Mouse (Mus musculus) midbrain, embryonic 13.5 days (tissue): ENCODE results near the gene Terb1. TPM values are rescaled to one million over a fixed set of nuclear protein-coding genes. Genes with fewer than 3 reads are reported as not detected.

Source experiments
- ATAC-seq: fragments of 200-750 bp; cut with Nextera tagmentation; 2 replicates; pipeline ENCODE4 v1.8.0; 2017; ENCODE audit warnings: mild to moderate bottlenecking, moderate TSS enrichment, moderate library complexity
- H3K27ac ChIP-seq: fragments of 300-500 bp; sonication (generic); 2 replicates; pipeline ENCODE4 v1.5.1; 2015; ENCODE audit warnings: inconsistent platforms, mild to moderate bottlenecking, moderate library complexity
- H3K27me3 ChIP-seq: fragments of 300-500 bp; sonication (generic); 2 replicates; pipeline ENCODE4 v1.6.1; 2015; ENCODE audit warnings: mild to moderate bottlenecking, inconsistent platforms
- H3K36me3 ChIP-seq: fragments of 300-500 bp; sonication (generic); 2 replicates; pipeline ENCODE4 v1.6.1; 2015; ENCODE audit warnings: mild to moderate bottlenecking, inconsistent platforms
- H3K4me1 ChIP-seq: fragments of 300-500 bp; sonication (generic); replicated peaks from 2 replicates; pipeline ENCODE4 v1.6.1; 2015; ENCODE audit warnings: inconsistent platforms
- H3K4me2 ChIP-seq: fragments of 300-500 bp; sonication (generic); replicated peaks from 2 replicates; pipeline ENCODE4 v1.6.1; 2015; ENCODE audit warnings: moderate library complexity, mild to moderate bottlenecking, inconsistent platforms
- H3K4me3 ChIP-seq: fragments of 300-500 bp; sonication (generic); replicated peaks from 2 replicates; pipeline ENCODE4 v1.5.1; 2015; ENCODE audit warnings: mild to moderate bottlenecking, inconsistent platforms
- H3K9ac ChIP-seq: fragments of 300-500 bp; sonication (generic); replicated peaks from 2 replicates; pipeline ENCODE4 v1.6.1; 2015; ENCODE audit warnings: mild to moderate bottlenecking, inconsistent platforms
- H3K9me3 ChIP-seq: fragments of 300-500 bp; sonication (generic); 2 replicates; pipeline ENCODE4 v1.6.1; 2016; ENCODE audit warnings: mild to moderate bottlenecking, inconsistent platforms
- WGBS: fragments of 180-500 bp; shearing (Covaris S2); methylation state at CpG from one replicate; pipeline ENCODE4 v1.1.7; 2015; 5-methylcytosine and 5-hydroxymethylcytosine counted together
- polyA plus RNA-seq: library from polyadenylated mRNA; unstranded; fragments of >200 nt; fragmentation: Nextera tagmentation; extraction: Ambion mirVana; gene quantifications from 2 replicates; pipeline ENCODE4 v1.2.1, GENCODE M21; 2015

Gene Terb1
- polyA plus RNA-seq, 1 experiment from 2014 or later: 0.27 TPM

- no peak overlapping the region for H3K27ac ChIP-seq
- no peak overlapping the region for H3K4me3 ChIP-seq
- H3K9me3 ChIP-seq: no peaks in the 10 kb centered on the region
- H3K4me1 ChIP-seq: peaks cover 7% of the 10 kb centered on the region; the same call in 1 of the 2 replicates
- H3K36me3 ChIP-seq: no peaks in the 10 kb centered on the region
- 90% methylated on average over 7 of the region's 7 CpGs for WGBS
- no peak overlapping the region for H3K4me2 ChIP-seq
- ATAC-seq: no peak
- no peak overlapping the region for H3K9ac ChIP-seq
- no peaks in the 10 kb centered on the region for H3K27me3 ChIP-seq
These were observed 101.2 kb downstream of the Terb1 start for GRCm38 (mm10) chr8:104408328-104409110.

- Histone ChIP-seq H3K9ac (no peak overlapping the region), H3K27me3 (no peaks in the 10 kb centered on the region), H3K4me1 (peaks cover 7% of the 10 kb centered on the region; the same call in 1 of the 2 replicates), H3K9me3 (no peaks in the 10 kb centered on the region), H3K36me3 (no peaks in the 10 kb centered on the region), H3K4me3 (no peak overlapping the region), H3K27ac (no peak overlapping the region), H3K4me2 (no peak overlapping the region)
- no peak for ATAC-seq
- 86% methylated on average over 6 of the region's 6 CpGs for WGBS
These were observed 103.2 kb downstream of the Terb1 start for GRCm38 (mm10) chr8:104406340-104407128.

GRCm38 (mm10) chr8:104405430-104406187 is 104.1 kb downstream of the Terb1 start:
- no peak for ATAC-seq
- H3K9ac ChIP-seq: no peak overlapping the region
- peaks cover 1% of the 10 kb centered on the region; the same call in 1 of the 2 replicates for H3K4me1 ChIP-seq
- 79% methylated on average over 15 of the region's 15 CpGs for WGBS
- no peak overlapping the region for H3K27ac ChIP-seq
- no peaks in the 10 kb centered on the region for H3K36me3 ChIP-seq
- no peaks in the 10 kb centered on the region for H3K27me3 ChIP-seq
- no peak overlapping the region for H3K4me2 ChIP-seq
- H3K4me3 ChIP-seq: no peak overlapping the region
- no peaks in the 10 kb centered on the region for H3K9me3 ChIP-seq

GRCm38 (mm10) chr8:104403596-104403995 is 106.1 kb downstream of the Terb1 start:
- no peak overlapping the region for H3K4me3 ChIP-seq
- 72% methylated on average over 3 of the region's 3 CpGs for WGBS
- no peak for ATAC-seq
- no peak overlapping the region for H3K27ac ChIP-seq
- H3K9me3 ChIP-seq: no peaks in the 10 kb centered on the region
- no peaks in the 10 kb centered on the region for H3K27me3 ChIP-seq
- H3K4me2 ChIP-seq: no peak overlapping the region
- H3K4me1 ChIP-seq: no peaks in the 10 kb centered on the region
- H3K9ac ChIP-seq: no peak overlapping the region
- no peaks in the 10 kb centered on the region for H3K36me3 ChIP-seq

Other genes starting within 250 kb of the Terb1 start
- not detected in 2 replicates for gene Cmtm2a, start 216.7 kb downstream of the Terb1 start, polyA plus RNA-seq
- not detected in 2 replicates for gene Gm45711, start 199.8 kb downstream of the Terb1 start, polyA plus RNA-seq
- not detected in 2 replicates for gene Cmtm1, start 199.8 kb downstream of the Terb1 start, polyA plus RNA-seq
- gene Gm11020, start 188.3 kb downstream of the Terb1 start, polyA plus RNA-seq: not detected in 2 replicates
- gene Cmtm2b, start 187.7 kb downstream of the Terb1 start, polyA plus RNA-seq: not detected in 2 replicates
- 31.4 and 34.9 TPM in 2 replicates for gene Cmtm3, start 170.5 kb downstream of the Terb1 start, polyA plus RNA-seq
- gene Cmtm4, start 114.1 kb downstream of the Terb1 start, polyA plus RNA-seq: 1.8 TPM in 2 replicates
- 120 and 124 TPM in 2 replicates for gene Dync1li2, start 66.9 kb downstream of the Terb1 start, polyA plus RNA-seq
- gene Nae1, start 24.7 kb upstream of the Terb1 start, polyA plus RNA-seq: 107 and 117 TPM in 2 replicates
- gene Car7, start 24.8 kb upstream of the Terb1 start, polyA plus RNA-seq: 1.7 and 2.2 TPM in 2 replicates
- 17.4 and 19.8 TPM in 2 replicates for gene Pdp2, start 81.5 kb upstream of the Terb1 start, polyA plus RNA-seq
- not detected in 2 replicates for gene Cdh16, start 114.5 kb upstream of the Terb1 start, polyA plus RNA-seq
- gene Rrad, start 121.4 kb upstream of the Terb1 start, polyA plus RNA-seq: 2.8 and 3.3 TPM in 2 replicates
- gene Ciao2b, start 132.1 kb upstream of the Terb1 start, polyA plus RNA-seq: 137 and 141 TPM in 2 replicates
- gene Ces2a, start 224.1 kb upstream of the Terb1 start, polyA plus RNA-seq: not detected in 2 replicates